Mouse (Mus musculus): ENCODE measurements at regions not wholly inside any gene's neighbourhood (a gene's known extent, or its start where the extent isn't known, plus 50 kb on each side); places are given as distances from the start of the nearest gene placed in this dataset.

DNA sequence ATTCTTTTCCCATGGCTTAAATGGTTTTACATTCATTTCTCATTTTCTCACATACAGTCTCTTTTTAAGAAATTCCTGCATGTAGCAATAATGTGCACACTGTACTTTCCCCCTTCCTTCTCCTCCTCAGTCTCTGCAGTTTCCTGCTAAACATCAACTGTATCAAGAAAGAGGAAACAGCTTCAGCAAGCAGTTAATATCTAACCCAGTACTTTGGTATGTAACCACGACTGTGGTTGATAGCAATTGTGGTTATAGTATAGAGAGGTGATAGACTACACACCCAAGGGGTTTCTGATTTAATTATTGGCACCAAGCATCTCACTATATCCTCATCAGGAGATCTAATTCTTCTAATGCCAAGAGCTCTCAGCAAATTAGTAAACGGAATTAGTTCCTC lies 52.8 kb upstream of the Eci2 start:
- no peak for DNase-seq (ENCODE audit: low spot score)

DNA sequence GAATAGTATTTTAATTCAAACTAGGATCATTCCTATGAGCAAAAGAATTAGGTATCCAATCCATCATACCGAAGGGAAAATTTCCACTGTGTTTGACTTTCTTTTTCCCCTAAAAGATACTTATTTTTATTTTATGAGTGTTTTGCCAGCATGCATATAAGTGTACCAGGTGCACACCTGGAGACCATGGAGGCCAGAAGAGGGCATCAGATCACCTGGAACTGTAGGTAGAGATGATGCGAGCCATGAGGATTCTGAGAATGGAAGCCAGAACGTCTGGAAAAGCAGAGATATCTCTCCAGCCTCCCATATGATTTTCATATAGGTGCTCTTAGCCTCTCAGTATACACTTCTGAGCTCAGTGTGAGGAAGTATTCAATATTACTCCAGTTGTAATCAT lies 58.5 kb upstream of the Eci2 start:
- DNase-seq (ENCODE audit: low spot score): no peak

DNA sequence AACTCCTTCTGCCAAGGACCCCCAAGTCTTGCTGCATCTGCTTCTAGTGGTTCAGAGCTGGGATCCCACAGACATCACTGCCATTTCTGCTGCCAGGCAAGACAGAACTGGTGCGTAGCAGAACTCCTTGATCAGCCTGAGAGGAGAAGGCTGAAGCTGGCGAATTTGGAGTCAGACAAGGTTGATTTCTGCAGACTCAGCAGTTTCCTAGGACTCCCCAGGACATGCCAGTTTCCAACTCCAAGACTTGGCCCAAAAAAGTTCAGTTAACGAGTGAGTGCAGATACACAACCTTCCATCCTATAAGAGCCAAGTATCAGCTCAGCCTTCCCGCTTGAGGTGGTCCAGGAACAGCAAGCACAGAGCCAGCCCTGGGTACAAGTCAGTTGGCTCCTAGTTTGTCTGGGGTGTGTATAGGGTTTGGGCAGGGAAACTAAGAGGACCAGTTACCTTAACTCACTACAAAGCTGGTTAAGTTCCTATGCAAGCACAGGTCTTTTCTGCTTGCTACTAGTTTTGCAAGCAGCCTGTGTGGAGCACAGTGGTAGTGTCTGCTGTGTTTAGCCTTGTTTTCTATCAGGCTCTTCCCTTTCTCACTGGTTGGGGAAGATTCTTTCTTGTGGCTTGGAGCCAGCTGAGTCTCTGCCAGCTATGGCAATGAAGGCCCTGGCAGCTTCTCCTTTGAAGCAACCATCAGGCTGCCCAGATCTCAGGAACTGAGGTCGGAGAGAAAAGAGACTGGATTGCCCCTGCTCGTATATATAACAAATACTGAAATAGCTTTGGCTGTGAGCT lies 60.5 kb upstream of the Eci2 start:
- DNase-seq (ENCODE audit: low spot score): no peak

DNA sequence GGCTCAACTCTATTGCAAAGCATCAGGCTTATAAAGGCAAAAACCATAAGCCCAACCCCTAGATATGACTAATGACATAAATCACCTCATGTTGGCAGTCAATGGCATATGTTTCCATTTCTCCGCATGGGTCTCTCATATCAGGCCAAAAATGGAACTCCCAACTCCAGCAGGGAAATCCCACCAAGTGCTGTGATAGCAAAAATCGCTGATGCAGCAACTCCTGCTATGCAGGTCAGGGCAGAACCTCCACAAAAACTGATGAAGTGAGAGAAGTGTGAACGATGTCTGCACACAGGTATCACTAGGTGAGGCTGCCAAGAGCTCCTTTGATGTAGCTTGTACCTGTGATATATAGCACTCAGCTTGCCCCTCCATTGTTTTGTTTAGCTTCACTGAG lies 64.3 kb upstream of the Eci2 start:
- no peak for DNase-seq (ENCODE audit: low spot score)

DNA sequence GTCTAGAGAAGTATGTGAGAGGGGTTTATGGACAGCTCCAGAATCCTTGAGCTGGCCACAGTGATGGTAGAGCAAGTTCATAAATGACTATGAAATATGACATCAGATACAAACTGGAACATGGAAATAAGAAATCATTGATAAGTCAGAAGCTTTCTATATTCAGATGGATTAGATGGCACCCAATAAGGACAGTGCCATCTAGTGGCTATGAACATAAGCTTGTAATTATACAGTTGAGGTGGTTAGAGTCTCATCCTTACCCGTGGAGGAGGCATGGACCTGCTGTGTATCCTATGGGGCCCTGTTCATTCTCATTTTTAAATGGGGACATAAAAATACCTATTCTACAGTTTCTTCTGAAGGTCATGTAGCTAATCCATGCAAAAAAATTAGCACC lies 92.9 kb upstream of the Eci2 start:
- DNase-seq (ENCODE audit: low spot score): no peak

DNA sequence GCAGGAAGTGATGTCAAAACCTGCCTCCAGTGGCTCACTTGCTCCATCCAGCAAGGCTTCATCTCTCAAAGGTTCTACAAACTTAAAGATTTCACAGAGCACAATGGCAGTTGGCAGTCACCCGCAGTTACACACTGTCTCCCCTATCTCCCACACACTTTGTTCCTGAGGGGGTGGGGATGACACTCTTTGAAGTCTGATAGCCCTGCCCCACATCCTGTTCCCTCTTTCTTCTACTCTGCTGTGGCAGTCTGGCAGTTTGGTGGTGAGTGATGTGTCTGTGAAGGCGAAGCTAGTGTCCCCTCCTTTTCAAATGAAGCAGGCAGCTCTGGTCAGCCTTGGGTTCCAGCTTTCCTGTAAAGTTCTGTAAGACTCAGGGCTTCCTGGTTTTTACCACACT lies 102.6 kb upstream of the Eci2 start:
- DNase-seq (ENCODE audit: low spot score): peak; percentile 3

DNA sequence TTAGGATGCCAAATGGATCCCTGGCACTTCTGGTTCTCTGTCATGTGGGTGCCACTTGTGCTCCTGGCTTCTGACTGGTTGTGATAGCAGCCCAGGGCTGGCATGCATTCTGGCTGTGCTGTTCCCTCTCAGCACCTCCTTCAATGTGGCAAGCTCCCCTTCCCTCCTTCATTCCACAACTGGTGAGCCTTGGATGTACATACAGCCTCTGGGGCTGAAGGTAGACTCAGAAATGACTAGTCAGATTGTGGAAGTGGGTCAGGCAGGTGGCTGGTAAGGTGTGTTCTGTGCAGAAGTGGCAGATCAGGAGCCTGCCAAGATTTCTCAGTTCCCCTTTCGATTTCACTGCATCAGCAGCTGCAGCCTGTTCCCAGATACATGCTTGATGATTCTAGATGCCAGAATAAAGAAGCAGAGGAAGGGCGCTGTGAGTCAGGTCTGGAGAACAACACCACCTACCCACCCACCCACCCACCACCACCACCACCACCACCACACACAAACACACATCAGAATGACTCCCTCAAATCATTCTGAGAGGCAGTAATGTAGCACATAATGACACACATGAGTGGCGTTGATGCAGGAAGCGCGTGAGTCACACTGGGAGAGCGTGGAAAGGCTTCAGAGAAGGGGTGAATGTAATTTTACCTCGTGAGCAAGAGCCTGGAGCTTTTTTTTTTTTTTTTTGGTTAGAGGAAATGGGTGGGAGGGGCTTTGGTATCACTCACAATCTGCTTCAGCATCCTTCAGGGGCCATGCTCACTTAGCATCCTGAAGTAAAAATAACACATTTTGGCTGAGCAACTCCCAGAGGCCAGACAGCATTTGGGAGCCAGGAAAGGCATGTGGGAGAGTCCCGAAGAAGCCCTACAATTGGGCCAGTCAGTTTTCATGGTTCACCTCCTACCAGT lies 104.6 kb upstream of the Eci2 start:
- DNase-seq (ENCODE audit: low spot score): peak; percentile 18

DNA sequence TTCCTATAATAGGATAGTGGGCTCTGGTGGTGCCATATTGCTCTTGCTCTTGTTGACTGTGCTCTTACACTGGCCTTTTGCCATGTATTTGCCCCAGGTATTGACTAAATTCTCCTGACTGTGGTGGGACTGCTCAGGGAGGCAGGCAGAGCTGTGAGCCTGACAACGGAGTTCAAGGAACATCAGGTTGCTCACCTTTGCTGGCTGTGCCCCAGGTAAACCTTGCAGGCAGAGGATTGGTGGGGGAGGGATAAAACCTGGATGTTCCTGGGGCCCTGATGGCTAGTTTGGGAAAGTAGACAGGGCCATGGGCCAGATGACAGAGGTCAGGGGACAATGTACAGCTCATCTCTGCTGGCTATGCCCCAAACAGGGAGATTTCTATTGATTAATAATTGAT lies 124.7 kb upstream of the Eci2 start:
- no peak for DNase-seq (ENCODE audit: low spot score)

DNA sequence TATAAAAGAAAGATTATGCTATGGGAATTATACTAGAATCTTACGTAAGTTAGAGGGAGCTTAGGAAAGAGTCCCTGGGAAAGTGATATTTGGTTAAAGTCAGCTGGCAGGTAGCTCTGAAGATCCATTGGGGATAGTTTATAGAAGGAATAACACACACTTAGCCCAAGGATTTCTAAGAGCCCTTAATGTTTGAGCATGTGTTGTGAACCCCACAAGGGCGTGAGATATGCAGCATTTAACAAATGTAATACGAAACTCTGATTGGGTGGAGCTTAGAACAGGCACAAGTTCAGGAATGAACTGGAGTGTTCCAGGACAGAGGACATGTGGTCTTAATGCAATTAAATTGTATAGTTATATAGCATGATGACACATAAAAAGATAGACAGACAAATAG lies 132.6 kb upstream of the Eci2 start:
- no peak for DNase-seq (ENCODE audit: low spot score)

DNA sequence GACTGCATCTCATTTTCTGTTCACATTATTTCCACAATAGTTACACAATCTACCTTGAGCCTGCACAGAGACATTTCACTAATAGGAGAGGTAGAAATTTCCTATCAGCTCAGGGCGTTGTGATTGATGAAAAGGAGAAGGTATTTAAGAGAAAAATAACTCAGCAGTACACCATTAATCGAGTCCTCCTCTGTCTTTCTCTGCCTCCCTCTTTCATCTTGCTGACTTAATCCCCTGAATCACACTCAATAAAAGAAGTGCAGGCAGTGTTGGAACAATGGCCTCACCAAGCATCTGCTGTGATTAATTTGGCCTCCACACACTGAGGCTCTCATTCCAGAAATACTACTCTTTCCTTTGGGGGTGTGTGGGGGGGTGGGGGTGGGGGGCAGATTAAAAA lies 133.9 kb upstream of the Eci2 start:
- no peak for DNase-seq (ENCODE audit: low spot score)

DNA sequence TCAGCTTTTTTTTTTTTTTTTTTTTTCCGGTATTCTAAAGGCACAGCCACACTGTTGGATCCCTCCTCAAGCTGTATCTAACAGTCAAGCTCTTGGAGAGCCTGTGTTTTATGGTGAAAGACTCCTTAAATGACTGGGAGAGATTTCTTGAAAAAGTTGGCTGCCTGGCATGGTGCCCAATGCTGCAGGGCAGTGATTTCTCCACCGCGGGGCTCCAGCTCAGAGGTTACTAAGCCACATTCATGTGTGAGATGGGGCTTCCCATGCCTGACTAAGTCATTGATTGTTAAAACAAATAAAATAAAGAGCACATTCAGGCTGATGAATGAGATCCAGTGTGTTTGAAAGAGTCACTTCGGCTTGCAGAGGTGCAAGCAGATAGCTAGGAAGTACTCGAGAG lies 139.2 kb upstream of the Eci2 start:
- no peak for DNase-seq (ENCODE audit: low spot score)

DNA sequence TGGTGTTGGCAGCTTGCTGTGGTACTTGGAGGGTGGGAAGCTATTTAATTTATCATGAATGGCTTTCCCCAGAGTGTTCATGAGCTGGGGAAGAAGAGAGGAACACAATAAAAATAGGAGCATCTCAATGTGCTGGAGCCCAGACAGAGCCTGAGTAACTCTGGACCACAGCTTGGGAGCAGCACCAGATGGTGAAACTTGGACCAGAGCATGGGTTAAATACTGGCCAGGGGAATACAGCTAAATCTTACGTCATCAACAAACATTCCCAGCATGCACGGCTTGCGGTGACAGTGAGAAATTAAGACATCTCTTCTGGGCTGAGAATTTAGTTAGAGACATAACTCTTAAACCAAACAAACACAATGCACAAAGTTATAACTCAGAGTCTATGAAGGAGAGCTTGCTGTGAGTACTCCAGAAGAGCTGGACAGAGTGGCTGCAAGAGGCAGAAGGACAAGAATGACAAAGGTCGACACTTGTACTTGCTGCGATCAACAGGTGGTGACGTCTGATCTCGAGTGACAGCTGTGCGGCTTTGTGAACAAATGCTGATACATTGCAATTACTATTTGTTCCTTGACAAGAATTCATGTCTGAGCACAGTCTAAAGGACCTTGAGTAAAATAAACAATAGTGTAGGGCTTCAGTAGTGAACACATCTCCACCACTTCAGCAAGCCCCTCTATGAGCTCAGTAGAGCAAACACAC lies 140.1 kb upstream of the Eci2 start:
- no peak for DNase-seq (ENCODE audit: low spot score)

DNA sequence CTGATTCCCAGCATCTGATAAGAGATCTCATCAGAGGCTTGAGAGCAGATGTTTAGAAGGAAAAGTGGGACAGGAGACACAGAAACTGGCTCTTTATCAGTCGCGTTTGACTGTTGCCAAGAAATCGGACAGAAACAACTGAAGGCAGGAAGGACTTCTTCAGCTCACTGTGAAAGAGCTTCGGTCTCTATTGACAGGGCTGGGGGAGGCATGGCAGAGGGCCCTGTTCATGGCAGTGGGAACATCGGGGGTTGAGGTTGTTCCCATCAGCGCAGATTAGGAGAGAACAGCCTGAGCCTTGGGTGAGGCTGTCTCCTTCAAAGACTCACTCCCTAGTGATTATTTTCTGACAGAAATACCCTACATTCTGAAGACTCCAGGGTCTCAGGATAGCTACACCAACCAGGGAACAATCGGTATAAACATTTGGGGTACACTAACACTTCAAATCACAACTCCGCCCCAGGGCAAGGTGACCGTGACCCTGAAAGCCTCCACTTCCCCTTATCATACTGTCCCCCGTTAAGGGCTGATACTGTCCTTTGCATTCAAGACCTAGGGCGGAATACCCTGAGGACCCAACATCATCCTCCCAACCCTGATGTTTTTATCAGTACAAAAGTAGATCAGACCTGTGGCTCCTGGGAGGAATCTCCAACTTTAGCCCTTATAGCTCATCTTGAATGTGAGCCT lies 144.8 kb upstream of the Eci2 start:
- no peak for DNase-seq (ENCODE audit: low spot score)

DNA sequence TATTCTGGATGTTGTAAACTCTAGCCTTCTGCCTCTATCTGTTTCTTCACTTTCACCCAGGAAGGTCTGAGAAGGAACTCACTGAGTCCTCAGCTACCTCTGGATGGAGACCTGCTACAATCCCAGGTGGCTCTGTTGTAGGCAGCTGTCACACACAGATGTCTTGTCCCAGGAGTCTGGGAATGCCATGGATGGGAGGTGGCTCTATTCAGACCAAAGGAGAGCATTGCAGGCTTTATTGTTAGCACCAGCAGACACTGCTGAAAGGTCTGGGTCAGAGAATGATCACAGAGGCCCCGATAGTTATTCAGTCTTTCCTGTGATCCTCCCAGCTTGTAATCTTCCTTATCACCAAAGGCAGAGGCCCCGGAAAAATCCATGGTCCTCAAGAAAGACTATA lies 146.6 kb upstream of the Eci2 start:
- DNase-seq (ENCODE audit: low spot score): no peak

DNA sequence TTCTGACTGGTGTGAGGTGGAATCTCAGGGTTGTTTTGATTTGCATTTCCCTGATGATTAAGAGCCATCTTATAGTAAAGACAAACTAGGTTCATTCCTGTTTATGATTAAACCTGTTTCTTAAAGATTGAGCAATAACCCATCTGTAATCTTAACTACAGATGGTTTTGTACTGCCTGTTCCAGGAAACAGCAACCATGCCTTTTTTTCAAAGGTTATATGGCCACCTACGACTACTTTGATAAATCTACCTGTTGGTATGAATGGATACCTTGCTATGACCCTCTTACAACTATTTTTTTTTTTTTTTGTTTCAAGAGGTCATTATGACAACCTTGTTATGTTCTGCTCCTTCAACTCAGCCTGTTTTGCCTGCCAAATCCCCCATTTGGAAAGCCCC lies 148.7 kb upstream of the Eci2 start:
- no peak for DNase-seq (ENCODE audit: low spot score)

DNA sequence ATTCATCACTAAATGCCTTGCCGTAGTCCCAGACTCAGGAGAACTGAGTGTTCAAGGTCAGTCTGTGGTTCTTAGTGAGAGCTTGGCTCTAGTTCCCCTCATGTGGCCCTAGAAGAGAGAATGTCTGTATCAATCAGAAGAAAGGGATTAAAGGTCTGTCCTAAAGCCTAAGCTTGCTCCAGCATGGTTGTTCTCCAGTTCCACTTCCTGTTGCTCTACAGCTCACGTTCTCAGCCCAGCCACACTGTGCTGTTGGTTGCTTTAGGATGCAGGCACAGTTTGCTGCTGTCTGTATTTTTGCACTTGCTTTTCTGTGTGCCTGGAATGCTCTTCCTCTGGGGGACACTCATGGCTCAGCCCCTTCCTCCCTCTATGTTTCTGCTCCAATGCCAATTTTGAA lies 150.4 kb upstream of the Eci2 start:
- no peak for DNase-seq (ENCODE audit: low spot score)

DNA sequence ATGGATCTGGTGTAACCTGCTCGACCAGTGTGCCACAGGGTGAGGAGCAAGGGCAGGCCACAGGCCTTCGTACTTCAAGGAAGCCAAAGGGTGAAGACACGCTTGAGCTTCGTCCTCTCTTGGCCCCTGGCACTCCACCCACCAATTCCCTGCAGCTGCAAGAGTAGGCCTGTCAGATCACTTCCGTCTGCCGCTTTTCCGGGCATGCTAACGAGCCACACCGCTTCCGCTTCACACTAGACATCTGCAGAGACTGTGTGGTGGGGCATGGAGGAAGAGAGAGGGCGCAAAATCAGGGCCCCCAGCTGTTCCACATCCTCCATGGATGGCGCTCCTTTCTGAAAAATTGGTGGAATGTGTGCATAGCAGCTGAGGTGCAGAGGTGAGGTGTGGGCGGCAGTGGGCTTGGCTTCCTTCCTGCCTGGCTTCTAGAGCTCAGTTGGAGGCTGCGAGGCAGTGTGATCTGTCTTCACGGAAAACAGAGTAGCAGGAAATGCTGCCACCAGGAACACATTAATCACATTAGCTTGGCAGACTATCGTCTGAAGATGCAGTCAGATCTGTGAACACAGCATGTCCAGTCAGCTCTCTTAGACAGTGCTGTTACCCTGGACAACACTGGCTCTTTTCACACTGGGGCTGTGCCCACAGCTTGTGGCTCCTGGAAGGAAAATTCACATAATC lies 162.3 kb upstream of the Eci2 start:
- peak; percentile 34 for DNase-seq (ENCODE audit: low spot score)

DNA sequence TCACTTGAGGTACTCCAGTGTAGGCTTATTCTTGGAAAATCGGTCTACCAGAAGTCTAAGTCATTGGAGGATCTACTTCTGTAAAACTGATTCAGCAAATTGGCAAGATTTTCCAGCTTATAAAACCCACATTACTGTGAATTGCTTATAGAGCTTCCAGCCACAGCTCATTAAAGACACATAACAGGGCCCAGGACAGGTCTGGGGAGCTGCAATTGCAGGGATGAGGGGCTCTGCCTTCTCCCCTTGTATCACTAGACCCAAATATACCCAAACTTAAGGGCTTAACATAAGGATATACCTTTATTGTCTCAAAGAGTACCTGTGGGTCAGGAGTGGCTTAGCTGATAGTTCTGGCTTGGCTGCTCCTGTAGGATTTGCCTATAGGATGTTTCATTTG lies 175.2 kb upstream of the Eci2 start:
- no peak for DNase-seq (ENCODE audit: low spot score)

DNA sequence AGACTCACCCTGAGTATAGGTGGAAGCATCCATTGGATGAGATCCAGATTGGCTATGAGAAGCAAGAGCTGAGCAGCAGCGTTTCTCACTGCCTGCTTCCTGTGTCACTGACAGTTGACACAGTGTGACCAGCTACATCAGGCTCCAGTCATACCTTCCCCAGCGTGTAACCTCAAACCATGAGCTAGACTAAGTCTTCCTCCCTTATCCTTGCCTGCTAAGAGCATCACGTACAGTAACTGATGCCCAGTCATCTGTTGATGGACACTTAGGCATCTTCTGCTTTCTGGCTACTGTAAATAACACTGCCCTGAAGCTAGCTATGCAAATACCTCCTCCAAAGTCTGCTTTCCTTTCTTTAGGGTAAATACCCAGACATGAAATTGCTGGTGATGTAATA lies 181.4 kb upstream of the Eci2 start:
- no peak for DNase-seq (ENCODE audit: low spot score)

DNA sequence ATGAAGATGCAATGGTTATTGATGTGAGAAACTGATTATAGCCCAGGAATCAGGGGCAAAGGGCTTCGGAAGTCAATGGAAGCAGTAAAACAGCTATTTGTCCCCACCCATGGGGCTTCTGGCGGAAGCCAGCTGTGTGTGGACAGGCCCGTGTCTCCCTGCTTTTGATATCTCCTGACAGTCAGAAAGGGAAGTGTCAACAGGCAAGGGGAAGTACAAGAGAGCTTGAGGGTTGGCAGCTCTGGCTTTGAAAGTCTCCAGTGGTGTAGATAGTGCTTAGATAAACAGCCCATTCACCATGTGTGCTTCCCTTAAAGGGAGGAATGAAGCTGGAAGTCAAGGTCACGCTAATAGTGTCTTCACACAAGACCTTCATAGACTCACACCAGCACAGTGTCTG lies 182.7 kb upstream of the Eci2 start:
- no peak for DNase-seq (ENCODE audit: low spot score)

DNA sequence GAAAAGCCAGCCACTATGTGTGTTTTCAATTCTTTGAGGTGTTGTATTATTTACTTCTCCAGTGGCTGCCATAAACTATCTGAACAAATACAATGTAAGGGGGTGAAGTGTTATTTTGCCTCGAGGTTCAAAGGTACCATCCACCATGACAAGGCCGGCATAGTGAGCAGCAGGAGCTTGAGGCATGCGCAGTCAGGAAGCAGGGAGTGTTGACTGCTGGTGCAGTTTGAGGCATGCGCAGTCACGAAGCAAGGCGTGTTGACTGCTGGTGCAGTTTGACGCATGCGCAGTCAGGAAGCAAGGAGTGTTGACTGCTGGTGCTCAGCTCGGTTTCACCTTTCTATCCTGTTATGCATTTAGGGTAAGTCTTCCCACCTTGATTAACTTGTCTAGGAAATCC lies 184.9 kb upstream of the Eci2 start:
- DNase-seq (ENCODE audit: low spot score): no peak

DNA sequence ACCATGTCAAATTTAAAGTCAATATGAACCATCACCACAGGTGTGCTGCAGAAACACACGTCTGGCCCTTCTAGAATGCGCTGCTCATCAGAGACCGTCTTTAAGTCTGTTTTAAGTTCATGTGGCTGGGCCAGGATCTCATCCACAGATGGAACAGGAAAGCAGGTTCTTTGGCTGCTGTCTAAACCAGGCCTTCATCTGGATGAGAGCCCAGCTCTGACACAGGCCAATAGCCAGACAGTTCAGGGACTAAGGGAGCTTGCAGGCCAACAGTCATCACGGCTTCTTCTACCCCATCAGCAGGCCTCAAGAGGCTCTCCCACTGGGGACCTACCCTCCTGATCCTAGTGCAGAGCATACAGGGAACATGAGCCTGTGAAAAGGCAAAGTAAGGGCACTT lies 185.4 kb upstream of the Eci2 start:
- no peak for DNase-seq (ENCODE audit: low spot score)
